Mouse (Mus musculus) adrenal gland, adult 2 months (tissue): ENCODE measurements around the gene Arl2. TPM values are rescaled to one million over a fixed set of nuclear protein-coding genes. Genes with fewer than 3 reads are reported as not detected.
"Not testable (repeated sequence)": the region's sequence is repeated elsewhere in the genome, so short reads cannot be mapped to it uniquely, and the experiment has no call there.

Experiments used
- DNase-seq: peaks from one replicate; pipeline ENCODE4 v3.0.0; 2021
- long read RNA-seq: library from polyadenylated mRNA; stranded (forward); transcript quantifications from one replicate; pipeline ENCODE4 v2.0.0, GENCODE M21; 2021
- polyA plus RNA-seq: library from polyadenylated mRNA; depleted of rRNA; stranded (reverse); fragments of >200 nt; gene quantifications from 2 replicates; pipeline ENCODE4 v1.2.3, GENCODE M21; 2012; rRNA removed
- total RNA-seq, 2 experiments: library from RNA; stranded (reverse); gene quantifications; 2 replicates each; pipeline ENCODE4 v1.2.3; 2021

Arl2 gene
- 10 to 100 TPM; 84.1 to 96.5 TPM for total RNA-seq
- polyA plus RNA-seq = 313 and 329 TPM in 2 replicates
- long read RNA-seq, transcript Arl2-201 (5 exons, 1,286 nt) = major isoform, 95 of 102 reads
- long read RNA-seq, partial matches to known transcripts = 4 of 102 reads
- long read RNA-seq, other reads (novel, unspliced or antisense) = 1 of 102 reads

DNA sequence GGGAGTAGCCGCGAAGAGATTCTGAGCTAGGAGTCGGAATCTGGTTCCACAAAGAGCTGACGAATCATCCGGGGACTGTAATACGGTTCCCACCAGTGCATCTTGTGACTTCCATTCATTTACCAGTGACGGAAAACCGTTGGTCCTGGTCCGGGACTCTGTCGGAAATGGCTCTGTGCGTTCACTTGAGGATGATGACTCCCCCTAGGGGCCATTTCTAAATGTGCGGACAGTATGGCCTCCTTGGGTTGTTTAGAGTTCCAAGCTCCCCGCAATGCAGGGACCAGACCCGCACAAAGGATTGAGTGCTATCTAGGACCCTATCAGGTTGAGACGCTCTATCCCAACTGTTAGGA is at the start of gene Arl2:
Gene Arl2 (minus strand): TSS at position 155 of the 356 bp plus-strand sequence.
- DNase-seq = peak; percentile 83

GRCm38 (mm10) chr19:6184131-6184530 is 42.8 kb upstream of the Arl2 start, which contains the start of gene Majin:
Gene Majin, plus strand, starts transcription at chr19:6184388.
- no peak for DNase-seq

- peak; percentile 19 for DNase-seq
Observed at GRCm38 (mm10) chr19:6182534-6182933, 41.2 kb upstream of the Arl2 start.

DNA sequence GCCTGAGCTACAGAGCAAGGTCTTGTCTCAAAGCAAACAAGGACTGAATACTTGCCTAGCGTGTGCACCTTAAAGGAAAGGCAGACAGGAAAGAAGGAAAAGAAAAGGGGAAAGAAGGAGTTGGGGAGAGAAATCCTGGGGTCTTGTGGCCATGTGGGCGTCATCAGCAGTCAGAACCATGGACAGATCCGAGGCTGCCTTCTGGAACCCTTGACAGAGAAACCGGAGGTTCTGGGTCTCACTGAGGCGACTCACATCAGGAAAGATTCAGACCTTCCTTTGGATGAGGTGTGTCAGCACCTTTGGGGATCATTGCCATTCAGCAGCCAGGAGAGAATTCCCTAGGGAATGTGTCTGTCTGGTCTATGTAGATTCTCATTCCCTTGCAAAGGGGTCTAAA is 40.3 kb upstream of the Arl2 start:
- DNase-seq = no peak

GRCm38 (mm10) chr19:6178775-6179174 is 37.4 kb upstream of the Arl2 start:
- no peak for DNase-seq

- peak; percentile 54 for DNase-seq
Observed at GRCm38 (mm10) chr19:6174771-6175170, 33.4 kb upstream of the Arl2 start.

- no peak for DNase-seq
Observed at GRCm38 (mm10) chr19:6171215-6171614, 29.9 kb upstream of the Arl2 start.

DNA sequence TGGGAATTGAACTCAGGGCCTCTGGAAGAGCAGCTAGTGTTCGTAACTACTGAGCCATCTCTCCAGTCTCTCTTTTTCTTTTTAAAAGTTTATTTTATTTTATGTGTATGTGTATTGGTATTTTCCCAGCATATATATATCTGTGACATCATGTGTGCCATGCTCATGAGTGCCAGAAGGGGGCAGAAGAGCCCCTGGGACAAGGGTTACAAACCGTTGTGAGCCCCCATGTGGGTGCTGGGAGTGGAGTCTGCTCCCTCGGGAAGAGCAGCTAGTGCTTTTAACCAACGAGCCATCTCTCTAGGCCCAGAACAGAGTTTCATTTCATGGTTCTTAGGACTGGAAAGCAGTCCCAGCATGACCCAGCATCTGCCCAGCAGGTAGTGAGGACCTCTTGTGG is 25.4 kb upstream of the Arl2 start:
- no peak for DNase-seq

DNA sequence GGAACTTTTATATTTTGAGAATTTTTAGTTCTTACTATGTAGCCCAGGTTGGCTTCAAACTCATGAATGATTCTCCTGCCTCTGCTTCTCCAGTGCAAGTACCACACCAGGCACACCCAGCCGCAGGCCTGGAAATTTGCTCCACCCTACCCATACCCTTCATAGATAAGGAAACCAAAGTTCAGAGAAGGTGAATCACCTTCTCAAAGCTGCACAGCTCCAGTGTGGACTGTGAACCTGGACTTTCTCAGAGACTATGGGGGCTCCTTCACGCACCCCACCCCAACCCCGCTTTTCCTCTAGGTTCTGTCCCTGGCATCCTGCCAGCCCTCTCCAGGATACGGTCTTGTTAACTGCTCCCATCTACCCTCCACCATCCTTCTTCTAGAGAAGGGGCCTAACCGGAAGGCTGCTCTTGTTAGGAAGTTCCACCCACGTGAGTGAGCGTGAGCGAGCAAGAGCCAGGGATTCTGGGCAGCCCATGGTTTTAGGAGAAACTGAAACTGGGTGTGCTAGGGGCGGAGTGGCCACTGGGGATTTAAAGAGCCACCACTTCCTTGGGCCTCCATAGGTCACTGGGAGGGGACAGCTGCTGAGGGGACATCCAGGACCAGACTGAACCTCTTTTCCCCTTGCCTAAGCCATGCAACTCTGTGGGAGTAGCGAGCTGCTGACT is 22.7 kb upstream of the Arl2 start:
- peak; percentile 55 for DNase-seq

DNA sequence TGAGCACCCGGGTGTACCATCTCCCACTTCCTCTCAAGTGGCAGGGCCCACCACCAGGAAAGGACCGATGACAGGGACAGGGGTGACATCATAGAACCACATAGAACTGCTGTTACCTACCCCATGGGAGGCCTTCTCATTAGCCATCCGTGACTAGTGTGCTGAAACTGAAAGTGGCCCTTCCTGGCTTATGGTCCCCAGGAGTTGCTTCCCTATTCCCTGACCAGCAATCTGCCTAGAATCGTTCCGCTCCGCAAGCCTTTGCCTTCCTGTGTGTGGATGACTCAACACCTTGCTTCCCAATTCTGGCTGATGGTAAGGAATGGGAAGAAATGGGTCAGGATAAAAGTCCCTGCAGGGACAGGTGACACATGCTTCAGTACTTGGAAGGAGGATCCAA is 15.9 kb upstream of the Arl2 start:
- DNase-seq = no peak

- no peak for DNase-seq
Observed at GRCm38 (mm10) chr19:6156372-6156771, 15.0 kb upstream of the Arl2 start.

GRCm38 (mm10) chr19:6155174-6155573 is 13.8 kb upstream of the Arl2 start:
- no peak for DNase-seq

DNA sequence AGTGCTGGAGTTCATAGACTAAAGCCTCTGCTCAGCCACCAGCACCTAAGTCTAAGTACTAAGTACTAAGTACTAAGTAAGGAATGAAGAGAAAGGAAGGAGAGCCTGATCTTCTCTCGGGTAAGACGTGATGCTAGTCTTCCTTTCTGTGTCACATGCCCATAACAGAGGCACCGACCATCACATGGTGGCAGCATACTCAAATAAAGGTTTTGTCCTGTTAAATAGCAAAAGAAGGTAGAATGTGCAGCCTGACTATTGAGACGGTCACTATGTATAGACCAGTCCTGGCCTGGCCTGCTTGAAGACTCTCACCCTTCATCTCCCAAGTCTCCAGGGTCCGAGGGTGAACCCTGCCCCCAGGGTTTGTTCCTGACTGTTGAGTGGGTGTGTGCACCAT is 3.5 kb upstream of the Arl2 start:
- DNase-seq = no peak

- DNase-seq = peak; percentile 94
Observed at GRCm38 (mm10) chr19:6140678-6141393, 512 bp downstream of the Arl2 start, which contains the start of gene Batf2. Gene Batf2, plus strand, starts transcription at chr19:6140983.

GRCm38 (mm10) chr19:6140374-6140677 is 1.0 kb downstream of the Arl2 start:
- DNase-seq = no peak

- DNase-seq = no peak
Observed at GRCm38 (mm10) chr19:6139701-6140100, 1.6 kb downstream of the Arl2 start.

DNA sequence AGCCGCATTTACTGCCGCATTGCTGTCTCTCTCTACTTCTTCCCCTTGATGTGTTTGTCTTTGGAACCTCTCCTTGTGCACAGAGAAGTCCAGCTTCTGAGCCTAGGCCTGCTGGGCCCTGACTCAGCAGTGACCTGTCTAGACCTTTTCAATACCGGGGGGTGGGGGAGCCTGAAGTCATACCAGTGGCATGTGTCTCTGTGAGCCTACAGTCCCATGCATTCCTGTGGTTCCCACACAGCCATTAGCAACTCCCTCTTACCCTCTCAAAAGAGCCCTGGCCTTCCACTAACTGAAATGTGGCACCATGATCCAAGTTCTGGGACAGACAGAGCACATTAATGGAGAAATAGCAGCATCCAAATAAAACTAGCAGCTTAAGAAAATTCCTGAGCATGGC is 5.0 kb downstream of the Arl2 start:
- no peak for DNase-seq

GRCm38 (mm10) chr19:6133197-6133596 is 8.2 kb downstream of the Arl2 start:
- DNase-seq = not testable (repeated sequence)

- no peak for DNase-seq
Observed at GRCm38 (mm10) chr19:6132171-6132827, 9.0 kb downstream of the Arl2 start.

GRCm38 (mm10) chr19:6130414-6131128 is 10.8 kb downstream of the Arl2 start:
- DNase-seq = not testable (repeated sequence)

GRCm38 (mm10) chr19:6127760-6128341 is 13.5 kb downstream of the Arl2 start, which contains the start of gene Snx15:
Gene Snx15, minus strand, starts transcription at chr19:6128304.
- peak; percentile 97 for DNase-seq
